Mouse (Mus musculus) layer of hippocampus, adult 18-20 months (tissue): ENCODE measurements around the gene Sh3bp5l. TPM values are rescaled to one million over a fixed set of nuclear protein-coding genes. Genes with fewer than 3 reads are reported as not detected.
"Not testable (repeated sequence)": the region's sequence is repeated elsewhere in the genome, so short reads cannot be mapped to it uniquely, and the experiment has no call there.

Source experiments
- DNase-seq, 2 experiments: peaks; one replicate each; pipeline ENCODE4 v3.0.0; 2022; ENCODE audit warnings: low spot score in 2 of 2
- total RNA-seq, 2 experiments: library from RNA; stranded (reverse); gene quantifications; 2 replicates each; pipeline ENCODE4 v1.2.3; 2021

The Sh3bp5l gene
- total RNA-seq, 2 experiments from 2014 or later: 48.9 to 55.4 TPM

DNA sequence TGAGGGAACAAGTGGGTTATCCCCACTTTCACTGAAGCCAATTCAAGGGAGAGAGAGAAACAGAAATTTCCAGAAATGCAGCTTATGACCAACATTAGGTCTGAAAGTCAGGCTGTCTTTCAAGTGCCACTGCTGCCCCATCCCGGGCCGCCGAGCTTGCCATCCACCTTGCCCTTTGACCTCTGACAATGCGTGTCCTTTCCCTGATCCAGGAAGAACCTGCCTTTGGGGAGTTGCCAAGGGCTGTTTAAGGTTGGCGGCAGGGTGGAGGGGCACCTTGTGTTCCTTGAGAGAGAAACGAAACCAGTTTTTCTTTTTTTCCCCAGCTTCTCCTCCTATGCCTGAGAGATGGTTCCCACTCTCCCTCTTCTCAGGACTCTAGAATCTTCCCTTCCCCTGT lies 35.7 kb downstream of the Sh3bp5l start:
- DNase-seq: not testable (repeated sequence)

DNA sequence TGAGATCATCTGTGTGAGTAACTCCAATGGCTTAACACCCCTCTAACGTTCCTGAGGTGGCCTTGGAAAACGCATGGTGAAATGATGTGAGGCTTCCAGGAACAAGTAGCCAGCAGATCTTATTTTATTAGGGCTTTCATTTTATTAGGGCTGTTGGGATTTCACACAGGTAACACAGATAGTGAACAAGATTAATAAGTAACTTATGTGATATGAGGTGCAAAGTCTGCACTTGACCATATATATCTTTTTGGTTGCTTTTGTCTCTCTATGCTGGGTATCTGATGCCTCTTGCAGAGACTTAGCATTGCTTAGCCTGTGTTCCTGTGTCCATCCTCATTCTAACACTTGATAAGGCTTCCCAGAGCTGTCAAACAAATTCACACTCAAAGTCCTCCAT lies 46.7 kb downstream of the Sh3bp5l start:
- DNase-seq: no peak

DNA sequence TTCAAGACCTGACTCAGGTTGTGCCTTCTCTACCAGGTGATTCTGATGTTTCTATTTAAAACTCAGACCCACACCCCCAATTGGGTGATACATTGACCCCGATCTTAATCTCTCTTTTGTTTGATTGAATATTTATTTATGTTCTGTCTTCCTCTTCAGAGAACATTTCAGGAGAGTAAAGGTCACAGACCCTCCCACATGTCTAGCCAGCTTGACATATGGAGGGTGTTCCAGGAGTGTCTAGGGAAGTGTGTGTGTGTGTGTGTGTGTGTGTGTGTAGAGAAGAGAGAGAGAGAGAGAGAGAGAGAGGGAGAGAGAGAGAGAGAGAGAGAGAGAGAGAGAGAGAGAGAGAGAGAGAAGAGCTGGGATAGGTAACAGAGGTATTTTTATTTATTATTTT lies 47.2 kb downstream of the Sh3bp5l start:
- DNase-seq: no peak

DNA sequence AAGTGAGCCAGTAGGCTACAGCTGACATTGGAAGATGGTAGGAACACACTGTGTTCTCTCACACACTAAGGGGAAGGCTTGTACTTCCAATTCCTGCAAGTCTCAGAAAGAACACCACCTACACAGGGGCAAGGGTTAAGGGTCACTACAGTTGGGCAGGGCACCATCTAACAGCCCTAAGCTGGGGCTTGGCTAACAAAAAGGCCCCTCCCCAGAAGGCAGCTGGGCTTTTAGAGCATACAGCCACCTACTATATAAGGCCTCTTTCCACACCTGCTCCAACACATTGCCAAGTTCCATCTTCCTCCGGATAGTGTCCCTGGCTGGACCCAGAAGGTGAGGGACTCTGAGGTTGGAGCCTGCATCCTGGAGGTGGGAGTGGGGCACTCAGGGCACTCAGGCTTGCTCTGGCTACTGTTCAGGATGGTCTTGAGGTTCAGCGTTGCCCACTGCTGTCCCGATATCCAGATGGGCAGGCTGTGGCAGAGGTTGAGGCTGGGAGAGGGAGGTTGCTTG lies 48.3 kb downstream of the Sh3bp5l start, which contains the start of gene Lypd8:
Gene Lypd8 (plus strand): TSS at position 281 of the 516 bp plus-strand sequence.
- DNase-seq: peak in 1 of 2 experiments; percentile 63

DNA sequence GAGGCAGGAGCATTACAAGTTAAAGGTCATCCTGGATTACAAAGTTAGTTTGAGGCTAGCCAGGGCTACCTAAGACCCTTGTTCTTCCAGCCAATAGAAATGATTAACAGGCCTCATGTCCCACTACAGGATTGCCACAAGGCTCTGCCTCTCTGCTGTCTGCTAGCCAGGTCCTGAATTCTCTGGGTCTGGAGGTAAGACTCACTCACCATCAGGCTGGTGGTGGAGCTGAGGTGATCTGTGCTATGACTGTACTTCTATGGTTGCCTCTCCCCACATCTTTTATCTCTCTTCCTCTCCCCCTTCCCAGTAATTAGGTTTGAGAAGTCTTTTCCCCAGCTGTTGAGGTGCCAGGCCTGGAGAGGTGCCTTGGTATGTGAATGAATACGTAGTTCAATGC lies 49.0 kb downstream of the Sh3bp5l start:
- DNase-seq: no peak

DNA sequence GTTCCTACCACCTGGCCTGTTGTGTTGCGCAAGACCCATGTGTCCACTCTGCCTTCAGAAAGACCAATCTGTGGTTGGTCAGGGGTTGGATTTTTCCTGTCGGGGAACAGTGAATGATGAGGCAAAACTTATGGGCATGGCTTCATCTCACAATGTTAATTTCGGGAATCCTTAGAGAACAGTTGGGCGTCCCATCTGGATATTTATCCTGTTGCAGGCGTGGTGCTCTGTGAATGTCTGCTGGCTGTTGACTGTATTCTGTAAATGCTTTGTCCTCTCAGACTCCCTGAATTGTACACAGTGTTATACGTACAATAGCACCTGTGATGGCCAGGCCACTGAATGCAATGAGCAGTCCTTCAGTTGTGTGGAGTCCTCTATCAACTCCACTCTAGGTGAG lies 51.9 kb downstream of the Sh3bp5l start:
- peak; percentile 39 to 74 for DNase-seq

Other genes starting within 250 kb of the Sh3bp5l start
- not detected for gene Gm12248, start 237.6 kb upstream of the Sh3bp5l start, total RNA-seq
- 10 to 100 TPM; 54.9 to 55.5 TPM for gene Cnot8, start 226.6 kb upstream of the Sh3bp5l start, total RNA-seq
- gene Gemin5, start 162.2 kb upstream of the Sh3bp5l start, total RNA-seq: 10 to 100 TPM; 20.1 TPM
- 10 to 100 TPM; 32.4 to 37.6 TPM for gene Mrpl22, start 159.1 kb upstream of the Sh3bp5l start, total RNA-seq
- 1 to 10 TPM; 2.2 to 2.3 TPM for gene Igtp, start 131.2 kb upstream of the Sh3bp5l start, total RNA-seq
- 1 to 10 TPM; 1.9 to 2.2 TPM for gene Irgm2, start 131.1 kb upstream of the Sh3bp5l start, total RNA-seq
- gene 4930438A08Rik, start 55.9 kb upstream of the Sh3bp5l start, total RNA-seq: not detected
- gene Zfp692, start 23.7 kb upstream of the Sh3bp5l start, total RNA-seq: 10 to 100 TPM; 24.4 to 25.9 TPM
- 10 to 100 TPM; 43.4 to 43.5 TPM for gene Zfp672, start 385 bp upstream of the Sh3bp5l start, total RNA-seq
- not detected for gene Lypd8, start 48.3 kb downstream of the Sh3bp5l start, total RNA-seq
- gene 1810065E05Rik, start 90.4 kb downstream of the Sh3bp5l start, total RNA-seq: not detected
- gene Gm12253, start 101.8 kb downstream of the Sh3bp5l start, total RNA-seq: not detected
- not detected for gene Lypd9, start 122.2 kb downstream of the Sh3bp5l start, total RNA-seq
- not detected for gene Olfr30, start 131.5 kb downstream of the Sh3bp5l start, total RNA-seq
- gene Olfr332, start 161.8 kb downstream of the Sh3bp5l start, total RNA-seq: not detected
- not detected for gene Olfr331, start 171.8 kb downstream of the Sh3bp5l start, total RNA-seq
- not detected for gene Olfr330, start 204.1 kb downstream of the Sh3bp5l start, total RNA-seq
- gene Olfr329-ps, start 215.7 kb downstream of the Sh3bp5l start, total RNA-seq: not detected
- gene Olfr328, start 224.9 kb downstream of the Sh3bp5l start, total RNA-seq: under 1 TPM; 0.10 to 0.18 TPM
- gene Olfr224, start 239.8 kb downstream of the Sh3bp5l start, total RNA-seq: not detected
- not detected for gene Olfr325, start 247.0 kb downstream of the Sh3bp5l start, total RNA-seq